Mouse (Mus musculus) CH12.LX (cell line): ENCODE measurements around the gene Gadd45gip1. TPM values are rescaled to one million over a fixed set of nuclear protein-coding genes. Genes with fewer than 3 reads are reported as not detected.

Experiments
- DNase-seq: peaks from one replicate; pipeline ENCODE4 v3.0.0-alpha.2; 2013; ENCODE audit errors: extremely low read depth
- H3K27ac ChIP-seq: 2 replicates; pipeline ENCODE4 v1.5.1; 2012; ENCODE audit warnings: low read depth, mild to moderate bottlenecking, control low read depth, moderate library complexity; ENCODE audit not compliant: insufficient read depth
- H3K27me3 ChIP-seq: replicated peaks from 2 replicates; pipeline ENCODE3; 2012; ENCODE audit warnings: inconsistent platforms
- H3K36me3 ChIP-seq, 2 experiments: replicated peaks in 1 of 2; 2 replicates each; pipeline versions ENCODE3 to v1.6.1; 2012; ENCODE audit warnings: inconsistent platforms in 1 of 2, low read length in 1 of 2, mild to moderate bottlenecking in 1 of 2, mixed read lengths in 1 of 2, moderate library complexity in 1 of 2; ENCODE audit not compliant: control insufficient read depth in 1 of 2, insufficient read depth in 1 of 2
- H3K4me1 ChIP-seq, 2 experiments: 2 replicates each; pipeline ENCODE4 v1.6.1; 2012; ENCODE audit warnings: inconsistent platforms in 1 of 2, moderate library complexity in 1 of 2; ENCODE audit not compliant: insufficient read depth in 2 of 2, control insufficient read depth in 1 of 2
- H3K4me2 ChIP-seq: 2 replicates; pipeline ENCODE4 v1.6.1; 2012; ENCODE audit warnings: low read depth, mild to moderate bottlenecking, control low read depth; ENCODE audit not compliant: poor library complexity, insufficient read depth, severe bottlenecking
- H3K4me3 ChIP-seq, 3 experiments: fragments of 150-350 bp in 1 of 3; sonication (generic) in 1 of 3; replicated peaks in 1 of 3; 2 replicates each; pipeline versions ENCODE3 to v1.5.1; 2011 to 2012; ENCODE audit warnings: low read depth in 2 of 3, low read length in 2 of 3, mild to moderate bottlenecking in 2 of 3, moderate library complexity in 2 of 3, control low read depth in 1 of 3, improper control_type of control experiment in 1 of 3, inconsistent platforms in 1 of 3, mixed read lengths in 1 of 3; ENCODE audit not compliant: poor library complexity in 1 of 3
- H3K79me2 ChIP-seq: replicated peaks from 2 replicates; pipeline ENCODE4 v1.6.1; 2012; ENCODE audit warnings: mild to moderate bottlenecking, moderate library complexity; ENCODE audit not compliant: control insufficient read depth, poor library complexity, insufficient read depth, severe bottlenecking; ENCODE audit errors: extremely low read depth
- H3K9ac ChIP-seq: 2 replicates; pipeline ENCODE4 v1.6.1; 2012; ENCODE audit warnings: low read depth, mild to moderate bottlenecking, control low read depth, moderate library complexity; ENCODE audit not compliant: insufficient read depth
- H3K9me3 ChIP-seq: replicated peaks from 2 replicates; pipeline ENCODE3; 2012; ENCODE audit warnings: low read length, inconsistent platforms, mixed read lengths
- BHLHE40 ChIP-seq: IDR thresholded peaks from 2 replicates; pipeline ENCODE4 v1.6.1; 2011; ENCODE audit warnings: mild to moderate bottlenecking, low read depth, low read length, improper control_type of control experiment
- CHD2 ChIP-seq: IDR thresholded peaks from 2 replicates; pipeline ENCODE4 v1.6.1; 2011; ENCODE audit warnings: low read length, improper control_type of control experiment
- CTCF ChIP-seq, 2 experiments: IDR thresholded peaks in 1 of 2; conservative IDR thresholded peaks in 1 of 2; 2 replicates each; pipeline ENCODE4 v1.5.1; 2011 to 2012; ENCODE audit warnings: low read depth in 2 of 2, low read length in 2 of 2, improper control_type of control experiment in 1 of 2, inconsistent platforms in 1 of 2, mild to moderate bottlenecking in 1 of 2, moderate library complexity in 1 of 2
- E2F4 ChIP-seq: IDR thresholded peaks from 2 replicates; pipeline ENCODE4 v1.6.1; 2011; ENCODE audit warnings: low read depth, low read length, improper control_type of control experiment; ENCODE audit not compliant: insufficient replicate concordance
- ELF1 ChIP-seq: IDR thresholded peaks from 2 replicates; pipeline ENCODE4 v1.6.1; 2014; ENCODE audit warnings: low read depth, mild to moderate bottlenecking, inconsistent platforms, low read length, improper control_type of control experiment
- ETS1 ChIP-seq: conservative IDR thresholded peaks from 2 replicates; pipeline ENCODE4 v1.6.1; 2012; ENCODE audit warnings: low read depth, mild to moderate bottlenecking, inconsistent platforms, low read length, improper control_type of control experiment, moderate library complexity
- GABPA ChIP-seq: IDR thresholded peaks from 2 replicates; pipeline ENCODE4 v1.6.1; 2012; ENCODE audit warnings: low read depth, low read length, improper control_type of control experiment, inconsistent platforms; ENCODE audit not compliant: insufficient replicate concordance
- HCFC1 ChIP-seq: IDR thresholded peaks from 2 replicates; pipeline ENCODE4 v1.6.1; 2012; ENCODE audit warnings: low read depth, mild to moderate bottlenecking, inconsistent platforms, low read length, improper control_type of control experiment
- IRF4 ChIP-seq: IDR thresholded peaks from 2 replicates; pipeline ENCODE4 v1.6.1; 2014; ENCODE audit warnings: low read depth, mild to moderate bottlenecking, inconsistent platforms, low read length, improper control_type of control experiment
- JUND ChIP-seq: conservative IDR thresholded peaks from 2 replicates; pipeline ENCODE4 v1.6.1; 2011; ENCODE audit warnings: low read depth, low read length, improper control_type of control experiment
- KAT2A ChIP-seq: IDR thresholded peaks from 2 replicates; pipeline ENCODE4 v1.6.1; 2012; ENCODE audit warnings: low read length, improper control_type of control experiment, inconsistent platforms; ENCODE audit not compliant: insufficient replicate concordance
- MAFK ChIP-seq: IDR thresholded peaks from 2 replicates; pipeline ENCODE4 v1.6.1; 2011; ENCODE audit warnings: low read length, improper control_type of control experiment; ENCODE audit not compliant: insufficient replicate concordance
- MAX ChIP-seq: IDR thresholded peaks from 2 replicates; pipeline ENCODE4 v1.6.1; 2011; ENCODE audit warnings: low read length, improper control_type of control experiment
- MAZ ChIP-seq: IDR thresholded peaks from 2 replicates; pipeline ENCODE4 v1.6.1; 2012; ENCODE audit warnings: low read depth, mild to moderate bottlenecking, inconsistent platforms, low read length, improper control_type of control experiment, moderate library complexity
- MYC ChIP-seq: IDR thresholded peaks from 2 replicates; pipeline ENCODE4 v1.6.1; 2011; ENCODE audit warnings: low read depth, mild to moderate bottlenecking, improper control_type of control experiment, low read length
- NELFE ChIP-seq: IDR thresholded peaks from 2 replicates; pipeline ENCODE4 v1.6.1; 2011; ENCODE audit warnings: low read depth, low read length, improper control_type of control experiment
- NRF1 ChIP-seq: IDR thresholded peaks from 2 replicates; pipeline ENCODE4 v1.6.1; 2014; ENCODE audit warnings: low read depth, mild to moderate bottlenecking, inconsistent platforms, low read length, improper control_type of control experiment, moderate library complexity
- PAX5 ChIP-seq: IDR thresholded peaks from 2 replicates; pipeline ENCODE4 v1.6.1; 2012; ENCODE audit warnings: low read length, inconsistent platforms, mixed read lengths
- POLR2A ChIP-seq: IDR thresholded peaks from 2 replicates; pipeline ENCODE4 v1.6.1; 2011; ENCODE audit warnings: low read depth, mild to moderate bottlenecking, improper control_type of control experiment, low read length
- POLR2AphosphoS2 ChIP-seq: IDR thresholded peaks from 2 replicates; pipeline ENCODE4 v1.6.1; 2011; ENCODE audit warnings: low read depth, low read length, improper control_type of control experiment
- RAD21 ChIP-seq: IDR thresholded peaks from 2 replicates; pipeline ENCODE4 v1.6.1; 2011; ENCODE audit warnings: low read depth, mild to moderate bottlenecking, low read length, improper control_type of control experiment, moderate library complexity
- SIN3A ChIP-seq: IDR thresholded peaks from 2 replicates; pipeline ENCODE4 v1.6.1; 2012; ENCODE audit warnings: low read length, improper control_type of control experiment, inconsistent platforms
- SMC3 ChIP-seq: IDR thresholded peaks from 2 replicates; pipeline ENCODE4 v1.6.1; 2011; ENCODE audit warnings: low read depth, low read length, improper control_type of control experiment
- TBP ChIP-seq: conservative IDR thresholded peaks from 2 replicates; pipeline ENCODE4 v1.6.1; 2011; ENCODE audit warnings: low read depth, low read length, improper control_type of control experiment
- TCF12 ChIP-seq: IDR thresholded peaks from 2 replicates; pipeline ENCODE4 v1.6.1; 2014; ENCODE audit warnings: low read depth, mild to moderate bottlenecking, inconsistent platforms, low read length, improper control_type of control experiment
- UBTF ChIP-seq: IDR thresholded peaks from 2 replicates; pipeline ENCODE4 v1.6.1; 2012; ENCODE audit warnings: low read depth, mild to moderate bottlenecking, inconsistent platforms, low read length, improper control_type of control experiment, moderate library complexity
- USF1 ChIP-seq: IDR thresholded peaks from 2 replicates; pipeline ENCODE4 v1.6.1; 2014; ENCODE audit warnings: low read depth, mild to moderate bottlenecking, inconsistent platforms, low read length, improper control_type of control experiment
- USF2 ChIP-seq: conservative IDR thresholded peaks from 2 replicates; pipeline ENCODE4 v1.6.1; 2011; ENCODE audit warnings: low read depth, low read length, improper control_type of control experiment
- ZKSCAN1 ChIP-seq: IDR thresholded peaks from 2 replicates; pipeline ENCODE4 v1.6.1; 2012; ENCODE audit warnings: low read depth, inconsistent platforms, low read length, improper control_type of control experiment, borderline replicate concordance
- ZMIZ1 ChIP-seq: IDR thresholded peaks from 2 replicates; pipeline ENCODE4 v1.6.1; 2012; ENCODE audit warnings: low read depth, mild to moderate bottlenecking, inconsistent platforms, low read length, improper control_type of control experiment
- ZNF384 ChIP-seq: IDR thresholded peaks from 2 replicates; pipeline ENCODE4 v1.6.1; 2012; ENCODE audit warnings: low read depth, low read length, improper control_type of control experiment, inconsistent platforms
- dilution Hi-C: fragments of 300-500 bp; cut with MboI; formaldehyde crosslinking; loops from 2 replicates; pipeline ENCODE4 v1.14.3; 2020; ENCODE audit warnings: low sequenced_read_pairs; ENCODE audit not compliant: extremely low pct_unique_long_range_greater_than_20kb, extremely low pct_ligation_motif_present
- in situ Hi-C: fragments of 300-500 bp; cut with MboI; formaldehyde crosslinking; loops from 3 replicates; pipeline ENCODE4 v1.14.3; 2019; ENCODE audit warnings: low sequenced_read_pairs, low pct_ligation_motif_present, low pct_unique_long_range_greater_than_20kb, mixed read lengths
- polyA plus RNA-seq: library from polyadenylated mRNA; unstranded; fragments of >175 nt; gene quantifications from 2 replicates; pipeline ENCODE4 v1.2.1, GENCODE M21; 2012; ENCODE audit warnings: low read depth; ENCODE audit not compliant: insufficient read length
- total RNA-seq, 2 experiments: library from RNA; depleted of rRNA; stranded (reverse); fragments of 300-350 nt in 1 of 2; fragments of >200 nt in 1 of 2; gene quantifications; 2 replicates each; pipeline ENCODE4 v1.2.3; 2012 to 2014

Gene Gadd45gip1
- total and polyA plus RNA-seq, 3 experiments: 53.6 to 57.6 (median 56.6) TPM

- Histone ChIP-seq H3K4me3 (peak within 1 kb of the TSS; percentile 83 to 98 (median 89)), H3K9me3 (no peaks in the 10 kb centered on the region), H3K79me2 (peaks cover 31% of the 10 kb centered on the region), H3K27ac (peak within 1 kb of the TSS; percentile 50), H3K27me3 (no peaks in the 10 kb centered on the region), H3K4me2 (peak within 1 kb of the TSS; percentile 85), H3K9ac (peak within 1 kb of the TSS; percentile 85), H3K4me1 (peaks cover 13 to 39% of the 10 kb centered on the region in 2 experiments), H3K36me3 (peaks cover 32 to 40% of the 10 kb centered on the region in 2 experiments)
- peak; percentile 100 for DNase-seq
- dilution Hi-C loops (no loop called here), in situ Hi-C loops (loop anchor here (5.0 kb wide), 1 partner anchor 40 kb away; no protein-coding TSS in a partner anchor)
- peak; percentile 98 for TF ChIP-seq TBP
- TF ChIP-seq TCF12: peak; percentile 86
- TF ChIP-seq CTCF (conservative IDR thresholded peaks at IDR 0.05 in 1 of 2, IDR thresholded peaks at IDR 0.05 in 1 of 2; ENCODE audit: low read depth in 2 of 2, low read length in 2 of 2): no peak
- TF ChIP-seq IRF4: no peak
- peak; percentile 99 for TF ChIP-seq ZMIZ1
- TF ChIP-seq JUND: no peak
- peak; percentile 82 for TF ChIP-seq HCFC1
- peak; percentile 73; the same call in 1 of the 2 replicates for TF ChIP-seq KAT2A
- TF ChIP-seq BHLHE40: peak; percentile 93
- TF ChIP-seq ETS1: no peak
- TF ChIP-seq ELF1: no peak; the same call in 1 of the 2 replicates
- TF ChIP-seq PAX5: no peak
- no peak for TF ChIP-seq ZKSCAN1
- peak; percentile 47; the same call in 1 of the 2 replicates for TF ChIP-seq NRF1
- TF ChIP-seq ZNF384: no peak
- TF ChIP-seq GABPA: no peak
- peak; percentile 96 for TF ChIP-seq POLR2A
- peak; percentile 98 for TF ChIP-seq USF2
- no peak for TF ChIP-seq E2F4
- TF ChIP-seq MYC: peak; percentile 64
- TF ChIP-seq MAX: peak; percentile 95
- TF ChIP-seq NELFE: peak; percentile 98
- TF ChIP-seq USF1: peak; percentile 99
- TF ChIP-seq CHD2: peak; percentile 95
- TF ChIP-seq SMC3: no peak
- TF ChIP-seq POLR2AphosphoS2: peak; percentile 97
- no peak for TF ChIP-seq MAFK
- peak; percentile 99 for TF ChIP-seq MAZ
- no peak for TF ChIP-seq RAD21
- no peak for TF ChIP-seq UBTF
- TF ChIP-seq SIN3A: peak; percentile 76; the same call in 1 of the 2 replicates
These were observed 15.6 kb downstream of the Gadd45gip1 start, which contains the start of gene Calr for GRCm38 (mm10) chr8:84846722-84847572. Gene Calr (minus strand): TSS chr8:84846934.
